Mouse (Mus musculus): ENCODE measurements around the gene Hbp1.
A peak's percentile ranks its signal among the peaks of the same experiment; 100 is the strongest.

The Hbp1 gene

GRCm38 (mm10) chr12:31907436-31907835, 42.9 kb downstream of the Hbp1 start:
- no peak for DNase-seq (ENCODE audit: low spot score in 2 of 2)

GRCm38 (mm10) chr12:31905696-31906551, 44.4 kb downstream of the Hbp1 start:
- DNase-seq (ENCODE audit: low spot score in 2 of 2), result peak; percentile 72 to 85

- DNase-seq (ENCODE audit: low spot score in 2 of 2), result no peak
Measured at GRCm38 (mm10) chr12:31900391-31900914, 49.9 kb downstream of the Hbp1 start.

- no peak for DNase-seq (ENCODE audit: low spot score in 2 of 2)
Measured at GRCm38 (mm10) chr12:31897456-31897855, 52.9 kb downstream of the Hbp1 start.

GRCm38 (mm10) chr12:31896986-31897385, 53.3 kb downstream of the Hbp1 start:
- no peak for DNase-seq (ENCODE audit: low spot score in 2 of 2)

GRCm38 (mm10) chr12:31896295-31896694, 54.0 kb downstream of the Hbp1 start:
- DNase-seq (ENCODE audit: low spot score in 2 of 2), result no peak

- DNase-seq (ENCODE audit: low spot score in 2 of 2), result peak; percentile 62 to 78
Measured at GRCm38 (mm10) chr12:31895888-31896287, 54.4 kb downstream of the Hbp1 start.

GRCm38 (mm10) chr12:31895095-31895734, 55.1 kb downstream of the Hbp1 start:
- no peak for DNase-seq (ENCODE audit: low spot score in 2 of 2)

- DNase-seq (ENCODE audit: low spot score in 2 of 2), result no peak
Measured at GRCm38 (mm10) chr12:31892771-31893170, 57.6 kb downstream of the Hbp1 start.

GRCm38 (mm10) chr12:31892079-31892478, 58.3 kb downstream of the Hbp1 start:
- DNase-seq (ENCODE audit: low spot score in 2 of 2), result no peak

GRCm38 (mm10) chr12:31890685-31891084, 59.6 kb downstream of the Hbp1 start:
- no peak for DNase-seq (ENCODE audit: low spot score in 2 of 2)

- peak; percentile 68 to 75 for DNase-seq (ENCODE audit: low spot score in 2 of 2)
Measured at GRCm38 (mm10) chr12:31885844-31886606, 64.3 kb downstream of the Hbp1 start.

GRCm38 (mm10) chr12:31885084-31885483, 65.3 kb downstream of the Hbp1 start:
- peak in 1 of 2 experiments; percentile 50 for DNase-seq (ENCODE audit: low spot score in 2 of 2)

- no peak for DNase-seq (ENCODE audit: low spot score in 2 of 2)
Measured at GRCm38 (mm10) chr12:31884365-31884764, 66.0 kb downstream of the Hbp1 start.

- no peak for DNase-seq (ENCODE audit: low spot score in 2 of 2)
Measured at GRCm38 (mm10) chr12:31882736-31883135, 67.6 kb downstream of the Hbp1 start.

- DNase-seq (ENCODE audit: low spot score in 2 of 2), result peak in 1 of 2 experiments; percentile 26
Measured at GRCm38 (mm10) chr12:31876775-31877174, 73.6 kb downstream of the Hbp1 start.
